Mouse (Mus musculus) midbrain, embryonic 12.5 days (tissue): ENCODE data around the gene Tbrg1. TPM values are rescaled to one million over a fixed set of nuclear protein-coding genes. Genes with fewer than 3 reads are reported as not detected.

Source experiments
- ATAC-seq: fragments of 200-750 bp; cut with Nextera tagmentation; 2 replicates; pipeline ENCODE4 v1.8.0; 2017; ENCODE audit warnings: low read depth, moderate TSS enrichment, moderate library complexity; ENCODE audit not compliant: low FRiP score
- H3K27ac ChIP-seq: fragments of 300-500 bp; sonication (generic); replicated peaks from 2 replicates; pipeline ENCODE4 v1.5.1; 2016; ENCODE audit warnings: mild to moderate bottlenecking
- H3K27me3 ChIP-seq: fragments of 300-500 bp; sonication (generic); 2 replicates; pipeline ENCODE4 v1.6.1; 2016; ENCODE audit warnings: mild to moderate bottlenecking
- H3K36me3 ChIP-seq: fragments of 300-500 bp; sonication (generic); 2 replicates; pipeline ENCODE4 v1.6.1; 2016
- H3K4me1 ChIP-seq: fragments of 300-500 bp; sonication (generic); 2 replicates; pipeline ENCODE4 v1.6.1; 2016
- H3K4me2 ChIP-seq: fragments of 300-500 bp; sonication (generic); replicated peaks from 2 replicates; pipeline ENCODE4 v1.6.1; 2016; ENCODE audit warnings: mild to moderate bottlenecking, moderate library complexity
- H3K4me3 ChIP-seq: fragments of 300-500 bp; sonication (generic); 2 replicates; pipeline ENCODE4 v1.5.1; 2016; ENCODE audit warnings: mild to moderate bottlenecking
- H3K9ac ChIP-seq: fragments of 300-500 bp; sonication (generic); replicated peaks from 2 replicates; pipeline ENCODE4 v1.6.1; 2016; ENCODE audit warnings: mild to moderate bottlenecking, moderate library complexity
- H3K9me3 ChIP-seq: fragments of 300-500 bp; sonication (generic); 2 replicates; pipeline ENCODE4 v1.6.1; 2016; ENCODE audit warnings: mild to moderate bottlenecking
- whole genome bisulfite sequencing: fragments of 180-500 bp; shearing (Covaris S2); methylation state at CpG from one replicate; pipeline ENCODE4 v1.1.7; 2016; 5-methylcytosine and 5-hydroxymethylcytosine counted together
- polyA plus RNA-seq: library from polyadenylated mRNA; unstranded; fragments of >200 nt; fragmentation: Nextera tagmentation; extraction: Ambion mirVana; gene quantifications from 2 replicates; pipeline ENCODE4 v1.2.1, GENCODE M21; 2016

Gene Tbrg1
- polyA plus RNA-seq, 1 experiment from 2014 or later = 123 TPM

DNA sequence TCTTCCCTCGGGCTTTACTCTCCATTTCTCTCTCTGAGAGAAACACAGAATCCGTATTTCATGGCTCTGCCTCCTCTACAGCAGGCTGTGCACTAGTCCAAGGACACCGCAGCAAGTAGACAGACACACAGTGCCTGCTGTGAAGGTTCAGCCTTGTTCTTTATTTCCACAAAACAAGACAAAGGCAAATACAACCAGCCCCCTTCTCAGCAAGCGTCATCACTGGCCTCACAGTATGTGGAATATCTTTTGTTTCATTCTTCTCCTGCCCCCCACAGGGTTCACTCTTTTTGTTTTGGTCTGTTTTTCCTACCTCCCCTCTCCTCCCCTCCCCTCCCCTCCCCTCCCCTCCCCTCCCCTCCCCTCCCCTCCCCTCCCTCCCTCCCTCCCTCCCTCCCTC lies 28.5 kb downstream of the Tbrg1 start:
- Histone ChIP-seq H3K9me3 (no peaks in the 10 kb centered on the region), H3K4me3 (no peak overlapping the region), H3K4me1 (peaks cover 16% of the 10 kb centered on the region), H3K4me2 (no peak overlapping the region), H3K27ac (no peak overlapping the region), H3K36me3 (no peaks in the 10 kb centered on the region), H3K27me3 (no peaks in the 10 kb centered on the region), H3K9ac (no peak overlapping the region)
- ATAC-seq = no peak
- WGBS = 44% methylated on average over 4 of the region's 4 CpGs

DNA sequence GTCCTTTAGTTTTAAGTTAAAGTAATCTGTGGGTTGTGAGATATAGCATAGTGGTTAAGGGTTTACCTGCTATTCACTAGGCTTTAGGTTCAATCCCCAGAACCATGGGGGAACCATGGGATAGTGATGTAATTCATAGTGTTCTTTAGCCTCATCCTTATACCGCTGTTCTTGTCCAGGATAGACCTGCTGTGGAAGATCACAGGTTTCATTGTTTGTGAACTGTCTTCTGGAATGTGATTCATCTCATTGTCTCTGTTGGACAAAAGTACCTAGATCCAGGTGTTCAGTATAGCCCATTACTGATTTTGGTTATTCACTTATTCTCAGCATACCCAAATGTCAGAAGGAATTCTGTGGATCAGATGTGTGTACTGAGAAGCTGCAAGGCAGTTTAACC lies 29.8 kb downstream of the Tbrg1 start:
- ATAC-seq = no peak
- Histone ChIP-seq H3K4me2 (no peak overlapping the region), H3K9me3 (no peaks in the 10 kb centered on the region), H3K4me1 (peaks cover 16% of the 10 kb centered on the region), H3K9ac (no peak overlapping the region), H3K36me3 (no peaks in the 10 kb centered on the region), H3K27me3 (no peaks in the 10 kb centered on the region), H3K4me3 (no peak overlapping the region), H3K27ac (no peak overlapping the region)
- 91% methylated on average over 1 of the region's 1 CpGs for WGBS

- no peak overlapping the region for H3K4me3 ChIP-seq
These were observed 31.0 kb downstream of the Tbrg1 start for GRCm38 (mm10) chr9:37626103-37626567.

GRCm38 (mm10) chr9:37625641-37626040 lies 31.5 kb downstream of the Tbrg1 start:
- peak overlapping the region; percentile 82 for H3K27ac ChIP-seq
- ATAC-seq = peak; percentile 74
- peak overlapping the region; percentile 29 for H3K4me2 ChIP-seq
- no peak overlapping the region for H3K4me3 ChIP-seq
- no peak overlapping the region; the same call in 1 of the 2 replicates for H3K9ac ChIP-seq
- H3K4me1 ChIP-seq = peaks cover 16% of the 10 kb centered on the region
- H3K9me3 ChIP-seq = no peaks in the 10 kb centered on the region
- H3K27me3 ChIP-seq = no peaks in the 10 kb centered on the region
- H3K36me3 ChIP-seq = no peaks in the 10 kb centered on the region
- 14% methylated on average over 7 of the region's 7 CpGs for WGBS

More at GRCm38 (mm10) chr9:37626103-37626567, 31.0 kb downstream of the Tbrg1 start:
- Histone ChIP-seq H3K27me3 (no peaks in the 10 kb centered on the region), H3K9ac (no peak overlapping the region), H3K9me3 (no peaks in the 10 kb centered on the region), H3K4me1 (peaks cover 16% of the 10 kb centered on the region), H3K27ac (peak overlapping the region; percentile 82), H3K4me2 (peak overlapping the region; percentile 29), H3K36me3 (no peaks in the 10 kb centered on the region)
- 8% methylated on average over 3 of the region's 3 CpGs for WGBS
- peak; percentile 71 for ATAC-seq

DNA sequence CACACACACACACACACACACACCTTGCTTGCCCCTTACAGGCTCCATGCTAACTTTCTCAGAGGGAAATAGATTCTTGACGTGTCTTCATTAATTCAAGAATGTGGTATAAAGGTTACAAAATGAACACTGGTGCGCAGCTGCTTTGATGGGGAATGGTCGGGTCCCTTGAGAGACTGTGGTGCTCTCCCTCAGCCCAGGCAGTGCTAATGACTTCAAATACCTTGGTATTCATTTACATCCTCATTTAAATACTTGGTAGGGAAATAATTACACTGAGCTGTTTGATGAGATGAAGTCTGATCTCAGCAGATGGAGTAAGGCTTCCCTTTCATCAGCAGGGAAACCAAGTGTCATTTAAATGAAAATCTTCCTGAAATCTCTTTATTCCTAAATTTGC lies 32.0 kb downstream of the Tbrg1 start:
- H3K36me3 ChIP-seq = no peaks in the 10 kb centered on the region
- H3K27me3 ChIP-seq = peaks cover 2% of the 10 kb centered on the region; the same call in 1 of the 2 replicates
- no peak overlapping the region for H3K4me3 ChIP-seq
- H3K9ac ChIP-seq = no peak overlapping the region
- H3K4me2 ChIP-seq = peak overlapping the region; percentile 29; the same call in 1 of the 2 replicates
- H3K4me1 ChIP-seq = peaks cover 16% of the 10 kb centered on the region
- no peaks in the 10 kb centered on the region for H3K9me3 ChIP-seq
- peak; percentile 79 for ATAC-seq
- 31% methylated on average over 3 of the region's 3 CpGs for WGBS
- peak overlapping the region; percentile 82 for H3K27ac ChIP-seq

GRCm38 (mm10) chr9:37624502-37624901 lies 32.6 kb downstream of the Tbrg1 start:
- WGBS = 83% methylated on average over 1 of the region's 1 CpGs
- H3K4me2 ChIP-seq = no peak overlapping the region
- peaks cover 7% of the 10 kb centered on the region; the same call in 1 of the 2 replicates for H3K27me3 ChIP-seq
- no peaks in the 10 kb centered on the region for H3K36me3 ChIP-seq
- H3K27ac ChIP-seq = no peak overlapping the region
- no peak overlapping the region for H3K4me3 ChIP-seq
- no peaks in the 10 kb centered on the region for H3K9me3 ChIP-seq
- peaks cover 16% of the 10 kb centered on the region for H3K4me1 ChIP-seq
- no peak overlapping the region for H3K9ac ChIP-seq
- no peak for ATAC-seq

DNA sequence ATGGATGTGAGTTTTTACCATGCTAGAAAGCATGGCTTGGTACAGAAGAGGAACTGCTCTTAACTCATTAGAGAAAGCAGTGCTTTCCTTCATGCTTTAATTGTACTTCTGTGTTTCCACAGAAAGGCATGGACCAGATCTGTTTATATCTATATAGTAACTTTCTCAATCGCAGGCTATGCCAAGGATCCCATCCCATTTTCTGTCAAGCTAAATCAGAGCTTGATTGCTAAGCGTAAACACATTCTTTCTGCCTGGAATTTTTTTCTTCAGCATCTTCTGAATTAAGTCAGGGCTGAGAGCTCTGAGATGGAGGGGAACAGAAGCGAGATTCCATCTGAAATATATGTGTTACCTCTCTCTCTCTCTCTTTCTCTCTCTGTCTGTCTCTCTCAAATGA lies 33.1 kb downstream of the Tbrg1 start:
- Histone ChIP-seq H3K9ac (no peak overlapping the region), H3K4me2 (no peak overlapping the region), H3K4me3 (no peak overlapping the region), H3K4me1 (peaks cover 16% of the 10 kb centered on the region), H3K27me3 (peaks cover 7% of the 10 kb centered on the region; the same call in 1 of the 2 replicates), H3K36me3 (no peaks in the 10 kb centered on the region), H3K27ac (no peak overlapping the region), H3K9me3 (no peaks in the 10 kb centered on the region)
- WGBS = 88% methylated on average over 3 of the region's 3 CpGs
- ATAC-seq = no peak

- no peaks in the 10 kb centered on the region for H3K9me3 ChIP-seq
- H3K9ac ChIP-seq = no peak overlapping the region
- ATAC-seq = no peak
- H3K4me2 ChIP-seq = no peak overlapping the region
- peaks cover 7% of the 10 kb centered on the region; the same call in 1 of the 2 replicates for H3K27me3 ChIP-seq
- H3K27ac ChIP-seq = no peak overlapping the region
- H3K4me3 ChIP-seq = no peak overlapping the region
- WGBS = 88% methylated on average over 6 of the region's 6 CpGs
- peaks cover 14% of the 10 kb centered on the region for H3K4me1 ChIP-seq
- no peaks in the 10 kb centered on the region for H3K36me3 ChIP-seq
These were observed 35.8 kb downstream of the Tbrg1 start for GRCm38 (mm10) chr9:37621290-37621689.

GRCm38 (mm10) chr9:37616770-37617169 lies 40.3 kb downstream of the Tbrg1 start:
- no peak overlapping the region for H3K27ac ChIP-seq
- H3K27me3 ChIP-seq = peaks cover 16% of the 10 kb centered on the region
- H3K4me1 ChIP-seq = peaks cover 8% of the 10 kb centered on the region; the same call in 1 of the 2 replicates
- H3K4me2 ChIP-seq = no peak overlapping the region
- WGBS = 45% methylated on average over 2 of the region's 2 CpGs
- ATAC-seq = no peak
- H3K36me3 ChIP-seq = no peaks in the 10 kb centered on the region
- H3K9me3 ChIP-seq = no peaks in the 10 kb centered on the region
- H3K9ac ChIP-seq = no peak overlapping the region
- no peak overlapping the region for H3K4me3 ChIP-seq

DNA sequence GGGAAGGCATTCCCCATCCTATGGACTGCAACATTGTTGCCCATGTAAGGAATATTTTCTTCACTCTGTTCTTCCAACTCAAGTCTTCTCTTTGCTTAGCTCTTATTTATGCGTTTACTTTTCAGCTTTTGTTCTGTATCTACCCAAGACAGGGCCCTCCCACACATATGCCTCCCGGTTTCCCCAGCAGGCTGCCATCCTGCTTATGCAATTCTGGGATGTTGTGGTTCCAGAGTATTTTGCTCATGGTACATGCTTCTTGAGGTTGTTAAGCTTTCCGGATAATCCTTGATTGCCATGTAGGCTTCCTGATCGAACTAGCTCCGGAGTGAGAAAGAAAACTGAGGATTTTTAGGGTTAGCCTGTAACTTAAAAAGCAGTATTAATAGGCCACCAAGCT lies 41.9 kb downstream of the Tbrg1 start:
- Histone ChIP-seq H3K27me3 (peaks cover 19% of the 10 kb centered on the region), H3K4me1 (peaks cover 8% of the 10 kb centered on the region; the same call in 1 of the 2 replicates), H3K9me3 (no peaks in the 10 kb centered on the region), H3K4me3 (no peak overlapping the region), H3K36me3 (no peaks in the 10 kb centered on the region), H3K27ac (no peak overlapping the region), H3K9ac (no peak overlapping the region), H3K4me2 (no peak overlapping the region)
- WGBS = 69% methylated on average over 5 of the region's 5 CpGs
- ATAC-seq = no peak

DNA sequence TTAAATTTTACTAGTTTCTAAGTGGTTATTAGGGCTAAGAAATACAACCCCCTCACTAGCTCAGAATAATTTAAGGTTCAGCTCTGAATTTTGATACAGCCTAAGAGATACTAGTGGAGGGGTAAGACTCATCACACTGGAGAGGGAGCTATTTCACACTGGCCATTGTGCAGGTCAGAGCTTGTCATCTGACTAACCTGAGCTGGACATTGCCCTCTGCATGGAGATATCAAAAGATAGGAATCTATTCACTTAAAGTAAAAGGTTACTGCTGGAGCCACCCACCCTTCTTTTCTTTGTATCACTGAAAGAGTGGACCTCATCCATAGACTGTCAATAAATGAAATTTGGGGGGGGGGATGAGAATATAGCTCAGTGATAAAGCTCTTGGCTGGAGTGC lies 42.8 kb downstream of the Tbrg1 start:
- Histone ChIP-seq H3K4me3 (0 out of 2 replicates have a peak overlapping the region, but pooled peaks have one; percentile 62), H3K9me3 (no peaks in the 10 kb centered on the region), H3K4me1 (peaks cover 8% of the 10 kb centered on the region; the same call in 1 of the 2 replicates), H3K27ac (0 out of 2 replicates have a peak overlapping the region, but pooled peaks have one; percentile 26), H3K27me3 (peaks cover 14% of the 10 kb centered on the region), H3K36me3 (no peaks in the 10 kb centered on the region), H3K4me2 (peak overlapping the region; percentile 67), H3K9ac (no peak overlapping the region; the same call in 1 of the 2 replicates)
- no peak for ATAC-seq

DNA sequence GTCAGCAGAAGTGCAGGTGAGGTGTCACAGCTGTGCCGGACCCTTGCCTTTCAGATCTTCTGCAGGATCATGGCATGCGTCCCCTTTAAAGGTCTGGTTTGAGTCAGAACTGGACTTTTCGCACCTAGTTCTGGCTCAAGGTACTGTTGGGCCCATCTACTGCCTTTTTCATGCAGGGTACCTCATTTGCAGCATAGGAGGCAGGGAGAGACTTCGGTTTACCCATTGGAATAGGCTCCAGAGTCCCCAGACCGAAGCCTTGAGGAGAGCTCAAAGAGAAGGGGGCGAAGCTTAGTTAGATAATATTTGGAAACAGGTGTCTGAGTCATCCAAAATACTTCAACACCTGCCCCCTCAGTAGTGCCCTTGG lies 43.2 kb downstream of the Tbrg1 start:
- no peaks in the 10 kb centered on the region for H3K36me3 ChIP-seq
- WGBS = 17% methylated on average over 6 of the region's 6 CpGs
- H3K9ac ChIP-seq = peak overlapping the region; percentile 32
- H3K27ac ChIP-seq = peak overlapping the region; percentile 26; the same call in 1 of the 2 replicates
- H3K9me3 ChIP-seq = no peaks in the 10 kb centered on the region
- no peak; the same call in 1 of the 2 replicates for ATAC-seq
- peaks cover 14% of the 10 kb centered on the region for H3K27me3 ChIP-seq
- peak overlapping the region; percentile 67 for H3K4me2 ChIP-seq
- H3K4me3 ChIP-seq = peak overlapping the region; percentile 62
- peaks cover 8% of the 10 kb centered on the region; the same call in 1 of the 2 replicates for H3K4me1 ChIP-seq
